Mouse (Mus musculus) B cell, adult 2 months (primary cell): ENCODE measurements around the gene Nxph4.

Experiments
- DNase-seq, 2 experiments: peaks; one replicate each; pipeline ENCODE4 v3.0.0; 2022

The Nxph4 gene

GRCm38 (mm10) chr10:127514764-127515163 lies 19.6 kb downstream of the Nxph4 start, which contains the start of gene Ndufa4l2:
Gene Ndufa4l2 (plus strand): TSS chr10:127514967.
- DNase-seq, result no peak

- DNase-seq, result peak in 1 of 2 experiments; percentile 18
Observed at GRCm38 (mm10) chr10:127514111-127514698, 20.2 kb downstream of the Nxph4 start.

- peak in 1 of 2 experiments; percentile 24 for DNase-seq
Observed at GRCm38 (mm10) chr10:127513501-127514091, 20.8 kb downstream of the Nxph4 start.

- DNase-seq, result peak; percentile 97 to 98
Observed at GRCm38 (mm10) chr10:127512813-127513212, 21.5 kb downstream of the Nxph4 start.

GRCm38 (mm10) chr10:127512307-127512666 lies 22.1 kb downstream of the Nxph4 start:
- no peak for DNase-seq

- DNase-seq, result peak; percentile 70 to 73
Observed at GRCm38 (mm10) chr10:127511634-127512306, 22.6 kb downstream of the Nxph4 start.

GRCm38 (mm10) chr10:127510895-127511617 lies 23.3 kb downstream of the Nxph4 start:
- peak in 1 of 2 experiments; percentile 28 for DNase-seq

GRCm38 (mm10) chr10:127509837-127510701 lies 24.3 kb downstream of the Nxph4 start:
- DNase-seq, result no peak

GRCm38 (mm10) chr10:127509051-127509836 lies 25.1 kb downstream of the Nxph4 start:
- DNase-seq, result peak; percentile 93

- peak; percentile 87 to 88 for DNase-seq
Observed at GRCm38 (mm10) chr10:127508239-127508638, 26.1 kb downstream of the Nxph4 start.

- no peak for DNase-seq
Observed at GRCm38 (mm10) chr10:127500894-127501893, 33.2 kb downstream of the Nxph4 start, which contains the start of gene Stac3. Gene Stac3 (plus strand): TSS chr10:127501686.

GRCm38 (mm10) chr10:127500042-127500441 lies 34.3 kb downstream of the Nxph4 start:
- DNase-seq, result no peak

GRCm38 (mm10) chr10:127499516-127499915 lies 34.8 kb downstream of the Nxph4 start:
- DNase-seq, result no peak

- no peak for DNase-seq
Observed at GRCm38 (mm10) chr10:127496156-127496555, 38.2 kb downstream of the Nxph4 start.

- no peak for DNase-seq
Observed at GRCm38 (mm10) chr10:127492118-127492517, 42.2 kb downstream of the Nxph4 start.

GRCm38 (mm10) chr10:127491128-127491512 lies 43.2 kb downstream of the Nxph4 start:
- DNase-seq, result no peak

GRCm38 (mm10) chr10:127490160-127491127 lies 43.9 kb downstream of the Nxph4 start:
- no peak for DNase-seq

- no peak for DNase-seq
Observed at GRCm38 (mm10) chr10:127488856-127489255, 45.5 kb downstream of the Nxph4 start.

- DNase-seq, result no peak
Observed at GRCm38 (mm10) chr10:127485235-127485634, 49.1 kb downstream of the Nxph4 start.
